ENCODE assay signal across 7 mouse cellular contexts in genomic region chr5:21865346-21866107, GRCm38 (mm10). TPM values are rescaled to one million over a fixed set of nuclear protein-coding genes. Genes with fewer than 3 reads are reported as not detected.
A peak's percentile ranks its signal among the peaks of the same experiment; 100 is the strongest.
DNase-seq lines count a peak whose midpoint lies in the region; ATAC-seq and TF ChIP-seq lines count a peak whose summit lies in the region.

TSS of gene Slc26a5 (minus strand) at chr5:21865604.

- peak; percentile 42 for DNase-seq in embryo, embryonic 9.5 days (ENCODE audit: extremely low spot score)
- no peak for DNase-seq in hindbrain, postnatal 0 days (ENCODE audit: low spot score)
- peak; percentile 9 for DNase-seq in lung, postnatal 10 days
- DNase-seq in testis, postnatal 14 days (ENCODE audit: low spot score), result peak; percentile 19
- DNase-seq in spleen, postnatal 14 days (ENCODE audit: low spot score in 2 of 2), result no peak

- peak within 1 kb of the TSS; percentile 30 for H3K9ac ChIP-seq in hindbrain, postnatal 0 days (replicated peaks; ENCODE audit: low read length)

- H3K27ac ChIP-seq in hindbrain, postnatal 0 days, result peak within 1 kb of the TSS; percentile 38; the same call in 1 of the 2 replicates

- H3K36me3 ChIP-seq in megakaryocyte, embryonic 14.5 days (replicated peaks; ENCODE audit: low read length), result no peaks in the 10 kb centered on the region
- H3K36me3 ChIP-seq in hindbrain, postnatal 0 days (ENCODE audit: insufficient read depth, low read length), result no peaks in the 10 kb centered on the region

- ATAC-seq in megakaryocyte, adult 5-6 weeks (ENCODE audit: poor library complexity, severe bottlenecking), result no peak
- ATAC-seq in hindbrain, postnatal 0 days, result 0 out of 2 replicates have a peak, but pooled peaks have one; percentile 55

- TF ChIP-seq CTCF in hindbrain, postnatal 0 days (IDR thresholded peaks at IDR 0.05; ENCODE audit: low read depth), result no peak

- H3K4me3 ChIP-seq in megakaryocyte, embryonic 14.5 days (replicated peaks), result peak within 1 kb of the TSS; percentile 46
- peak within 1 kb of the TSS; percentile 41 for H3K4me3 ChIP-seq in hindbrain, postnatal 0 days (ENCODE audit: low read length)

- WGBS in hindbrain, postnatal 0 days, result under 1% methylated on average over 27 of the region's 29 CpGs

- peak within 1 kb of the TSS; percentile 67 for H3K4me2 ChIP-seq in hindbrain, postnatal 0 days (ENCODE audit: low read depth, low read length)

- H3K9me3 ChIP-seq in megakaryocyte, embryonic 14.5 days, result peaks cover 6% of the 10 kb centered on the region; the same call in 1 of the 2 replicates
- H3K9me3 ChIP-seq in hindbrain, postnatal 0 days (ENCODE audit: low read length), result no peaks in the 10 kb centered on the region

- peaks cover 22% of the 10 kb centered on the region for H3K27me3 ChIP-seq in megakaryocyte, embryonic 14.5 days (replicated peaks)
- H3K27me3 ChIP-seq in hindbrain, postnatal 0 days (ENCODE audit: insufficient read depth, low read length), result no peaks in the 10 kb centered on the region

- no peaks in the 10 kb centered on the region for H3K4me1 ChIP-seq in megakaryocyte, embryonic 14.5 days
- 0 out of 2 replicates have a peak, but pooled peaks cover 3% of the 10 kb centered on the region for H3K4me1 ChIP-seq in hindbrain, postnatal 0 days (ENCODE audit: insufficient read depth, low read length)

RNA-seq across cellular contexts. Expression of gene Slc26a5, which starts in this region (rescaled TPM):
- not detected in 2 replicates for polyA plus RNA-seq in megakaryocyte, embryonic 14.5 days (2012; ENCODE audit: insufficient read depth, low replicate concordance)
- total RNA-seq in megakaryocyte, adult 5-6 weeks (2015), result not detected in 2 replicates
- not detected in 2 replicates for total RNA-seq in megakaryocyte, adult 5-6 weeks (2017)
- total RNA-seq in hindbrain, postnatal 0 days (2014; rRNA removed), result 0.84 and 1.5 TPM in 2 replicates
- polyA plus RNA-seq in hindbrain, postnatal 0 days (2015; fragmentation: Nextera tagmentation; extraction: Ambion mirVana), result 0.30 and 1.0 TPM in 2 replicates

Comparison
In these comparisons a context has a peak if more than half of its experiments do, and no peak if none do; other contexts are left out.
1. DNase-seq: peak in embryo, embryonic 9.5 days (single experiment), lung, postnatal 10 days (single experiment) and testis, postnatal 14 days (single experiment); none in hindbrain, postnatal 0 days (single experiment) and spleen, postnatal 14 days (0 of 2).